Mouse (Mus musculus) testis, postnatal 14 days (tissue): ENCODE data around the gene Ppp1r14a.

Source experiments
- DNase-seq: peaks from one replicate; pipeline ENCODE4 v3.0.0; 2021; ENCODE audit warnings: low spot score

Ppp1r14a gene

DNA sequence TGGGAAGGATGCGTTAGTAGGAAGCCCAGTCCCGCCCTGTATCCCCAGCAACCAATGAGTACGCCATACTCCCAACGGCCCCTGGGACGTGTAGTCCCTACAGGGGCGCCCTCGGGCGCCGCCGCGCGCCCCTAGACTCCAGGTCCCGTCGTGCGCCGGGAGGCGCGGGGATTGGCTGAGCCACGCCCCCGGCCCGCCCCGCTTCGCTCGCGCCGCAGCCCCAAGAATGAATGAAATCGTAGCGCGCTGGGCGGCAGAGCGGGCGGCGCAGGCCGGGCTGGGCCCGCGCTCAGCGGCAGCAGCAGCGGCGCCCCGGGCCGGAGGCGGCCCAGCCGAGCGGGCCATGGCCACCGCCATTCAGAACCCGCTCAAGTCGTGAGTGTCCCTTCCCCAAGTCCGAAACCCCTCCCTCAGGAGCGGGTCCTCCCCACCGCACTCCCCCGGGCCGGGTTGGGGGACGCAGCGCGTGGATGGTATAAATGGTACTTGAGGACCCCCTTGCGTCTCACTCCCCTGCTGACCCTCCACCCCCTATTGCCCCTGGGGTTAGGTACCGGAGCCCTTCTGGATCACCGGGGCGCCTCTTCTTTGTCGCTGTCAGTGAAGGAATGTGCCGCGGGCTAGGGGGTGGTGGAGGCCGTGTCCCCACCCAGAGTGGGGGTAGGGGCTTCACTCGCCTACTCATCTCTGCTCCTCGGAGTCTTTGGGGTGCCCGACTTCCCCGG is 14.8 kb downstream of the Ppp1r14a start, which contains the start of gene Dpf1:
TSS of gene Dpf1 (plus strand) at position 214 of the 725 bp plus-strand sequence.
- peak; percentile 88 for DNase-seq

DNA sequence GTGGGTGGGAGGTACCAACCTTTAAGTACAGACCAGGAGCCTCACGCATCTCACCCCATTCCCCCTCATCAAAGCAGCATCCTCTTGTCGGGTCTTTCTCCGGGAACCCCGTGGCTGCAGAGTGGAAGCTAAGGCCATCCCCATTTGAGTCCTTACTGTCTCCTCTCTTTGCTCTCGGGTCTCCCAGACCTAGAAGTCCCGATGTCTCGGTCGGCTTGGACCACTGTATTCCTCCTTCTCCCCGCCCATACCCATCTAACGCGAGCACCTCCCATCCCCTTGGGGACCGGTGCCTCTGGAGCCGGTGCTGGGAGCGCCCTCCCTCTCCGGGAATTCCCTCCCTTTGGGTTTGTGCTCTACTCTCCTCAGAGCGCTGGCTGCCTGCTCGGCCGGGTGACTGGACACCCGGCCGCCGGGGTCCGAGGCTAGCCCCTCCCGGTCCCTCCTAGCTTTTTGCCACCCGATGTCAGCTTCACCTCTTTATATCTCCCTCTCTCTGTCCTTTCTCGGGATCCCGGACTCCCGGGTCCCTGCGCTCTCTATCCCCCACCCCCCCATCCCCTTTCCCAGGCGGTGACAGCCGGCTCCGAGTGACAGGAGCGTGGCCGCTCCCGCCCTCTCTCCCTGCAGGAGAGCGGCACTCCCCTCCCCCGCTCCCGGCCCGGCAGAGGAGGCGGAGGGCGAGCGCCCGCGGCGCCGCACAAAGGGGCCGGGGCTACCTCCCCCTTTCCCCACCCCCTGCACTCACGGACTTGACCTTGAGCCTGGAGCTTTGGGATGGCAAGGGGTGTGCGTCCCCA is 15.6 kb downstream of the Ppp1r14a start:
- DNase-seq, result peak; percentile 36

GRCm38 (mm10) chr7:29305263-29305988 is 16.3 kb downstream of the Ppp1r14a start:
- no peak for DNase-seq

DNA sequence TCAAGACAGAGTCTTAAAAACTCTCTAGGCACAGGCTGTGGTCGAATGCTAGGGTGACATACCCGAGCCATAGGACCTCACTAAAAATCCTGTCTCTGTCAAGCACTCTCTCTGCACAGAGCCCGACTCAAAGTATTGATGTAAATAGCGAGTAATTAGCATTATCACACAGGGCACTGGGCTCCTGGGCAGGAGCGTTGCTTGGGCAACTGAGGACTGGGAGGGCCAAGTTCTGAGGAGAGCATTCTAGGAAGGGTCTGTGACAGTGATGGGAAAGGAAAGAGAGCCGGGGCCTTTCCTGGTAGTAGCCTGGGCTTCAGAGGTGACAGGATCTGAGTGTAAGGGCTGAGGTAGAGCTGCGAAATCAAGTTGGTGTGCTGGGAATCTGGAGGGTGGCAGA is 17.0 kb downstream of the Ppp1r14a start:
- no peak for DNase-seq

GRCm38 (mm10) chr7:29306619-29307018 is 17.5 kb downstream of the Ppp1r14a start:
- no peak for DNase-seq

GRCm38 (mm10) chr7:29307350-29308104 is 18.4 kb downstream of the Ppp1r14a start:
- peak; percentile 93 for DNase-seq

GRCm38 (mm10) chr7:29309221-29309721 is 20.2 kb downstream of the Ppp1r14a start:
- peak; percentile 75 for DNase-seq

- DNase-seq, result no peak
These were observed 20.6 kb downstream of the Ppp1r14a start for GRCm38 (mm10) chr7:29309749-29310148.

GRCm38 (mm10) chr7:29313051-29313450 is 23.9 kb downstream of the Ppp1r14a start:
- no peak for DNase-seq

GRCm38 (mm10) chr7:29313572-29314261 is 24.6 kb downstream of the Ppp1r14a start:
- no peak for DNase-seq

DNA sequence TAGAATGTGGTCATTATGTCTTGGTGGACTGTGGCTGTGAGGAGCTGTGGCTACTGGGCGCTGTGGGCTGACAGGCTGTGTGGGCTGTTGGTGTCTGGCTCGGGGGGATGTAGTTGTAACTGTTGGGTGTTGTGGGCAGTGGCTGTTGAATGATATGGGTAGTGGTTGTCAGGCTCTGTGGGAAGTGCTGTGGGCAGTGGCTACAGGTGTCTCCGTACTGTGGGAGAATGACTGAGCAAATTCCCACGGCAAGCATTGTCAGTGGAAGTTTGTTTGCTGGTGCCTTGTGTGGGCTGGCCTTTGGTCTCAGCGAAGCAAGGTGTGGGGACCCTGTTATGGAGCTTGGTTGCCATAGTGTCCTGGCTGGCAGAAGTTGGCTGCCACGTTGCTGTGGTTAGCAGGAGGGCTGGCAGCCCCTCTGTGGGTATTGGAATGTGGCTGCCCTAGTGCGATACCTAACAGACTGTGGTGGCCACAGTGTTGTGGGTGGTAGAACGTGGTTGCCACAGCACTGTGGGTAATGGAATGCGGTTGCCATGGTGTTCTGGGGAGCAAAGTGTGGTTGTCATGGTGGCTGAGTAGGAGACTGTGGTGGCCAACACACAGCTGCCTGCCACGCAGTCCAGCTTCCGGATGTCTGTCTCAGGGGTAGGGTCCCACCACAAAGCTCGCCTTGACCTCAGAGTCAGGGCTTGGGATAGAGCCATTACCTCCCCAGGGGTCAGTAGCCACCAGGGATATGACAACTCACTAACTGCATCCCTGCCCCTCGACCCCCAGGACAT is 25.9 kb downstream of the Ppp1r14a start:
- no peak for DNase-seq

- no peak for DNase-seq
These were observed 27.1 kb downstream of the Ppp1r14a start for GRCm38 (mm10) chr7:29316137-29316734.

DNA sequence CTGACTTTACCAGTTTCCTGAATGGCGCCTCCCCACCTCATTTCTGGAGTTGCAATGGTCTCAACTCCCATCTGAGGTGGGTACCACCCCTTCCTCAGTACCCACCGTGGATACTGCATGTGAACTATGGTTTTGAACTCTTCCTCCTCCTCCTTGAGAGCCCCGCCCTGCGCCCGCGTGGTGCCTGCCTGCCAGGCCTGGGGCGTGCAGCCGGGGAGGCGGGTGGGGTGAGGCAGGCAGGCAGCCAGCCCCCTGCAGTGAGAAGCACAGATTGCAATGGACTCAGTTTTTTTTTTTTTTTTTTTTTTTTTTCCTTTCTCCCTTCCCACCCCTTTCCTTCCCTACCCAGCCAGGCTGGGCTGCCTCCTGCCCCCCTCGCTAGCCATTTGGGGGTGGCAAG is 27.9 kb downstream of the Ppp1r14a start:
- DNase-seq, result no peak

GRCm38 (mm10) chr7:29317558-29317957 is 28.4 kb downstream of the Ppp1r14a start:
- peak; percentile 68 for DNase-seq

GRCm38 (mm10) chr7:29318115-29318911 is 29.2 kb downstream of the Ppp1r14a start:
- peak; percentile 81 for DNase-seq

- DNase-seq, result no peak
These were observed 30.5 kb downstream of the Ppp1r14a start for GRCm38 (mm10) chr7:29319337-29320307.

DNA sequence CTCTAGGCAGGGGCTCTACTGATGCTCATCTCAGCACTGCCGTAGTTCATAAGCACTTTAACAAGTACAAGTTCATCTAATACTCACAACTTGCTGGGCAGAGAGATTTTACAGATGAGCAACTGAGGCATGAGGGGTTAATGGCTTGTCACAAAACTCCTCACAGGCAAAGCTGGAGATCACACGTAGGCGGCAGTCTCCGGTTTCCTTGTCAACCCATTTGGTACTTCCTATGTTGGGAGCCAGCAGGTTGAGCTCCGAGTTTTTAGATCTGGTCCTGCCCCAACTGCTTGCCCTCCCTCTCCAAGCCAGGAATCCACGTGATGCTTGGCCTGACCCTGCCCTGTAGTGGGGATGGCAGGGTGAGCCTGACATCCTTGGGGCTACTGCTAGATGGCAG is 38.0 kb downstream of the Ppp1r14a start:
- DNase-seq, result no peak

DNA sequence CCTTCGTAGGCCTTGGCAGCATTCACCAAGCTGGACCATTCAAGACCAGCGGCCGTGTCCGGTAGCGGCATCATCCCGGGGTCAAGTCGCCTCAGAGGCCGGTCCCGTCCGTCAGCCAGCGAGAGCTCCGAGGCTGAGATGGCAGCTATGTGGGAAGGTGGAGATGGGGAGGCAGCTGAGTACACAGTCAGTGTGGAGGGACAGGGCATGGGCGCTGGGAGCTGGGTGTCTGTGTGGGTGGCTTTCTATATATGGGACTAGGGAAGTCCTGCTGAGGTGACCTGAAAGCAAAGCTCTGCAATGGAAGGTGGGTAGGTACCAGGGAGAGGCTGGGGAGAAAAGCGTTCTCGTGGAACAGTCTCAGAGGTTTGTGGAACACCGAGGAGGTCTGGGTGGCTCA is 39.9 kb downstream of the Ppp1r14a start:
- DNase-seq, result no peak
